Mouse (Mus musculus): ENCODE data around the gene Olfr1427. TPM values are rescaled to one million over a fixed set of nuclear protein-coding genes. Genes with fewer than 3 reads are reported as not detected.

Olfr1427 gene
- polyA plus RNA-seq (2012; rRNA removed): not detected in 2 replicates

- no peak for DNase-seq (ENCODE audit: low read depth in 1 of 2, low spot score in 2 of 2)
- Histone ChIP-seq H3K36me3 (ENCODE audit: control insufficient read depth, insufficient read depth, low read length) (no peaks in the 10 kb centered on the region), H3K27ac (ENCODE audit: insufficient read depth, low read length) (no peak within 1 kb of the TSS), H3K4me3 (ENCODE audit: extremely low read depth, insufficient read depth, insufficient read length) (no peak within 1 kb of the TSS), H3K27me3 (ENCODE audit: control insufficient read depth, insufficient read depth, low read length) (no peaks in the 10 kb centered on the region), H3K4me1 (ENCODE audit: control insufficient read depth, insufficient read depth, insufficient read length) (no peaks in the 10 kb centered on the region)
- TF ChIP-seq POLR2A (IDR thresholded peaks at IDR 0.05; ENCODE audit: low read depth, low read length) (no peak), CTCF (IDR thresholded peaks at IDR 0.05; ENCODE audit: extremely low read depth, insufficient read depth, insufficient read length, insufficient replicate concordance) (no peak)
- WGBS: 97% methylated on average over 2 of the region's 2 CpGs
These were observed at the start of gene Olfr1427 for GRCm38 (mm10) chr19:12103234-12103633. Gene Olfr1427 (minus strand): TSS chr19:12103334.

GRCm38 (mm10) chr19:12145452-12145851, 42.3 kb upstream of the Olfr1427 start:
- Histone ChIP-seq H3K27ac (ENCODE audit: insufficient read depth, low read length) (no peak overlapping the region), H3K4me1 (ENCODE audit: control insufficient read depth, insufficient read depth, insufficient read length) (no peaks in the 10 kb centered on the region), H3K27me3 (ENCODE audit: control insufficient read depth, insufficient read depth, low read length) (no peaks in the 10 kb centered on the region), H3K36me3 (ENCODE audit: control insufficient read depth, insufficient read depth, low read length) (no peaks in the 10 kb centered on the region), H3K4me3 (ENCODE audit: extremely low read depth, insufficient read depth, insufficient read length) (no peak overlapping the region)
- WGBS: 92% methylated on average over 3 of the region's 3 CpGs
- no peak for DNase-seq (ENCODE audit: low read depth in 1 of 2, low spot score in 2 of 2)
- TF ChIP-seq POLR2A (IDR thresholded peaks at IDR 0.05; ENCODE audit: low read depth, low read length): no peak
- no peak for TF ChIP-seq CTCF (IDR thresholded peaks at IDR 0.05; ENCODE audit: extremely low read depth, insufficient read depth, insufficient read length, insufficient replicate concordance)

- no peak for TF ChIP-seq CTCF (IDR thresholded peaks at IDR 0.05; ENCODE audit: extremely low read depth, insufficient read depth, insufficient read length, insufficient replicate concordance)
- TF ChIP-seq POLR2A (IDR thresholded peaks at IDR 0.05; ENCODE audit: low read depth, low read length): no peak
- H3K27ac ChIP-seq (ENCODE audit: insufficient read depth, low read length): no peak overlapping the region
- no peaks in the 10 kb centered on the region for H3K27me3 ChIP-seq (ENCODE audit: control insufficient read depth, insufficient read depth, low read length)
- no peak for DNase-seq (ENCODE audit: low read depth in 1 of 2, low spot score in 2 of 2)
- H3K36me3 ChIP-seq (ENCODE audit: control insufficient read depth, insufficient read depth, low read length): no peaks in the 10 kb centered on the region
- WGBS: 88% methylated on average over 1 of the region's 1 CpGs
- H3K4me3 ChIP-seq (ENCODE audit: extremely low read depth, insufficient read depth, insufficient read length): no peak overlapping the region
- no peaks in the 10 kb centered on the region for H3K4me1 ChIP-seq (ENCODE audit: control insufficient read depth, insufficient read depth, insufficient read length)
These were observed 40.2 kb upstream of the Olfr1427 start for GRCm38 (mm10) chr19:12143356-12143755.

- no peaks in the 10 kb centered on the region for H3K4me1 ChIP-seq (ENCODE audit: control insufficient read depth, insufficient read depth, insufficient read length)
- H3K4me3 ChIP-seq (ENCODE audit: extremely low read depth, insufficient read depth, insufficient read length): no peak overlapping the region
- TF ChIP-seq POLR2A (IDR thresholded peaks at IDR 0.05; ENCODE audit: low read depth, low read length): no peak
- no peak for TF ChIP-seq CTCF (IDR thresholded peaks at IDR 0.05; ENCODE audit: extremely low read depth, insufficient read depth, insufficient read length, insufficient replicate concordance)
- 39% methylated on average over 2 of the region's 2 CpGs for WGBS
- DNase-seq (ENCODE audit: low read depth in 1 of 2, low spot score in 2 of 2): no peak
- H3K36me3 ChIP-seq (ENCODE audit: control insufficient read depth, insufficient read depth, low read length): no peaks in the 10 kb centered on the region
- H3K27me3 ChIP-seq (ENCODE audit: control insufficient read depth, insufficient read depth, low read length): no peaks in the 10 kb centered on the region; the same call in 1 of the 2 replicates
- H3K27ac ChIP-seq (ENCODE audit: insufficient read depth, low read length): no peak overlapping the region
These were observed 31.2 kb upstream of the Olfr1427 start for GRCm38 (mm10) chr19:12134289-12134688.

- Histone ChIP-seq H3K4me3 (ENCODE audit: extremely low read depth, insufficient read depth, insufficient read length) (no peak within 1 kb of the TSS), H3K27ac (ENCODE audit: insufficient read depth, low read length) (no peak within 1 kb of the TSS), H3K36me3 (ENCODE audit: control insufficient read depth, insufficient read depth, low read length) (no peaks in the 10 kb centered on the region), H3K27me3 (ENCODE audit: control insufficient read depth, insufficient read depth, low read length) (no peaks in the 10 kb centered on the region), H3K4me1 (ENCODE audit: control insufficient read depth, insufficient read depth, insufficient read length) (no peaks in the 10 kb centered on the region)
- no peak for TF ChIP-seq POLR2A (IDR thresholded peaks at IDR 0.05; ENCODE audit: low read depth, low read length)
- no peak for TF ChIP-seq CTCF (IDR thresholded peaks at IDR 0.05; ENCODE audit: extremely low read depth, insufficient read depth, insufficient read length, insufficient replicate concordance)
- WGBS: 75% methylated on average over 3 of the region's 3 CpGs
- DNase-seq (ENCODE audit: low read depth in 1 of 2, low spot score in 2 of 2): no peak
These were observed 20.0 kb upstream of the Olfr1427 start, which contains the start of gene Olfr76 for GRCm38 (mm10) chr19:12123103-12123502. Gene Olfr76 (minus strand): TSS chr19:12123203.

GRCm38 (mm10) chr19:12116464-12116863, 13.3 kb upstream of the Olfr1427 start:
- WGBS: 88% methylated on average over 3 of the region's 3 CpGs
- H3K4me1 ChIP-seq (ENCODE audit: control insufficient read depth, insufficient read depth, insufficient read length): no peaks in the 10 kb centered on the region
- no peak overlapping the region for H3K27ac ChIP-seq (ENCODE audit: insufficient read depth, low read length)
- no peak for DNase-seq (ENCODE audit: low read depth in 1 of 2, low spot score in 2 of 2)
- no peaks in the 10 kb centered on the region for H3K36me3 ChIP-seq (ENCODE audit: control insufficient read depth, insufficient read depth, low read length)
- H3K4me3 ChIP-seq (ENCODE audit: extremely low read depth, insufficient read depth, insufficient read length): no peak overlapping the region
- TF ChIP-seq CTCF (IDR thresholded peaks at IDR 0.05; ENCODE audit: extremely low read depth, insufficient read depth, insufficient read length, insufficient replicate concordance): no peak
- no peak for TF ChIP-seq POLR2A (IDR thresholded peaks at IDR 0.05; ENCODE audit: low read depth, low read length)
- H3K27me3 ChIP-seq (ENCODE audit: control insufficient read depth, insufficient read depth, low read length): no peaks in the 10 kb centered on the region

GRCm38 (mm10) chr19:12115797-12116196, 12.7 kb upstream of the Olfr1427 start, which contains the start of gene Olfr1428:
Gene Olfr1428 (minus strand): TSS chr19:12115897.
- TF ChIP-seq POLR2A (IDR thresholded peaks at IDR 0.05; ENCODE audit: low read depth, low read length) (no peak), CTCF (IDR thresholded peaks at IDR 0.05; ENCODE audit: extremely low read depth, insufficient read depth, insufficient read length, insufficient replicate concordance) (no peak)
- no peaks in the 10 kb centered on the region for H3K36me3 ChIP-seq (ENCODE audit: control insufficient read depth, insufficient read depth, low read length)
- H3K27ac ChIP-seq (ENCODE audit: insufficient read depth, low read length): no peak within 1 kb of the TSS
- WGBS: 76% methylated on average over 1 of the region's 1 CpGs
- no peaks in the 10 kb centered on the region for H3K27me3 ChIP-seq (ENCODE audit: control insufficient read depth, insufficient read depth, low read length)
- H3K4me1 ChIP-seq (ENCODE audit: control insufficient read depth, insufficient read depth, insufficient read length): no peaks in the 10 kb centered on the region
- DNase-seq (ENCODE audit: low read depth in 1 of 2, low spot score in 2 of 2): no peak
- no peak within 1 kb of the TSS for H3K4me3 ChIP-seq (ENCODE audit: extremely low read depth, insufficient read depth, insufficient read length)
